25 mouse cellular contexts compared by ENCODE assay signal in the genomic region with DNA sequence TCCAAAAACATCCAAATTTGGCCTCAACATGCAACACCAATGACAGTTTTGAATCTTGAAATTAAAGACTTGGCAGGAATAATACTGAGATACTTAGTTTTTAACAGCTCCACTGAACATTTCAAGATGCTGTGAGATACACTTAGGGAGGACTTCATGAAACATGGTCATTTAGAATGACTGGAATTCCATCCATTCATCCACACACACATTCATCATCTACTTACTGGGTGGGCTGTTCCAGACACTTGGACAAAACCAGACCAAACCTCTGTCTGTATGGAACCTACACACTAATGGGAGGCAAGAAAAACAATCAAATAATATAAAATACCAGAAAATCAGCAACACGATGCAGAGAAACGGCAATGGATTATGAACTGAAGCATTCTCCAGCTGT. TPM values are rescaled to one million over a fixed set of nuclear protein-coding genes. Genes with fewer than 3 reads are reported as not detected.
DNase-seq lines count a peak whose midpoint lies in the region; ATAC-seq and TF ChIP-seq lines count a peak whose summit lies in the region.
"Had no signal": no experiment of that assay in that cellular context is flagged by ENCODE, and none has a peak within 500 bp of the region (broad histone marks: within the 10 kb centered on the region; RNA-seq: fewer than 3 reads in every experiment).

No protein-coding gene starts in this region.

- 0 out of 2 replicates have a peak overlapping the region, but pooled peaks have one; percentile 20 for H3K27ac ChIP-seq in intestine, embryonic 16.5 days (ENCODE audit: low read length)
- no peak overlapping the region for H3K27ac ChIP-seq in intestine, postnatal 0 days (ENCODE audit: low read depth, low read length)
- H3K27ac ChIP-seq in lung, embryonic 14.5 days (ENCODE audit: low read depth): no peak overlapping the region
- no peak overlapping the region for H3K27ac ChIP-seq in stomach, embryonic 15.5 days
- H3K27ac ChIP-seq in stomach, postnatal 0 days (replicated peaks): no peak overlapping the region
- H3K27ac ChIP-seq in stomach, embryonic 16.5 days (ENCODE audit: low read length): peak overlapping the region; percentile 55; the same call in 1 of the 2 replicates
- H3K27ac ChIP-seq: embryonic facial prominence, embryonic 10.5 days; embryonic facial prominence, embryonic 12.5 days; forebrain, embryonic 13.5 days; forebrain, embryonic 15.5 days had no signal

- ATAC-seq in intestine, embryonic 16.5 days: peak; percentile 23; the same call in 1 of the 2 replicates
- no peak for ATAC-seq in intestine, postnatal 0 days
- peak; percentile 48; the same call in 1 of the 2 replicates for ATAC-seq in lung, embryonic 14.5 days (ENCODE audit: insufficient read depth)
- 0 out of 2 replicates have a peak, but pooled peaks have one; percentile 30 for ATAC-seq in stomach, embryonic 15.5 days (ENCODE audit: insufficient read depth, low FRiP score, low read depth)
- no peak for ATAC-seq in stomach, postnatal 0 days (ENCODE audit: low FRiP score, low TSS enrichment)
- ATAC-seq in stomach, embryonic 16.5 days (ENCODE audit: insufficient read depth, low FRiP score): peak; percentile 59; the same call in 1 of the 2 replicates
- ATAC-seq: forebrain, embryonic 13.5 days; forebrain, embryonic 15.5 days had no signal

- no peak overlapping the region for H3K9ac ChIP-seq in intestine, embryonic 16.5 days (ENCODE audit: low read depth, low read length)
- no peak overlapping the region for H3K9ac ChIP-seq in intestine, postnatal 0 days (ENCODE audit: low read depth, low read length)
- H3K9ac ChIP-seq in lung, embryonic 14.5 days: no peak overlapping the region
- no peak overlapping the region for H3K9ac ChIP-seq in stomach, embryonic 15.5 days
- no peak overlapping the region for H3K9ac ChIP-seq in stomach, postnatal 0 days (ENCODE audit: low read length)
- no peak overlapping the region for H3K9ac ChIP-seq in stomach, embryonic 16.5 days (ENCODE audit: low read length)
- H3K9ac ChIP-seq: embryonic facial prominence, embryonic 12.5 days; forebrain, embryonic 13.5 days; forebrain, embryonic 15.5 days had no signal

- TF ChIP-seq POLR2A in lung, adult 2 months (IDR thresholded peaks at IDR 0.05; ENCODE audit: borderline replicate concordance, extremely low read depth, low read depth, low read length): no peak

- no peak for TF ChIP-seq EP300 in stomach, postnatal 0 days (optimal IDR thresholded peaks at IDR 0.05)

- no peaks in the 10 kb centered on the region for H3K27me3 ChIP-seq in intestine, embryonic 16.5 days (replicated peaks; ENCODE audit: control insufficient read depth, insufficient read depth, low read length)
- no peaks in the 10 kb centered on the region for H3K27me3 ChIP-seq in intestine, postnatal 0 days (replicated peaks; ENCODE audit: control insufficient read depth, insufficient read depth, low read length)
- no peaks in the 10 kb centered on the region for H3K27me3 ChIP-seq in lung, embryonic 14.5 days (ENCODE audit: insufficient read depth, low read length)
- H3K27me3 ChIP-seq in stomach, embryonic 15.5 days (replicated peaks): no peaks in the 10 kb centered on the region
- H3K27me3 ChIP-seq in stomach, postnatal 0 days (ENCODE audit: control insufficient read depth, insufficient read depth, low read length): no peaks in the 10 kb centered on the region
- no peaks in the 10 kb centered on the region for H3K27me3 ChIP-seq in stomach, embryonic 16.5 days (ENCODE audit: control insufficient read depth, insufficient read depth, low read length)
- H3K27me3 ChIP-seq: embryonic facial prominence, embryonic 12.5 days; forebrain, embryonic 13.5 days; forebrain, embryonic 15.5 days had no signal

- 65% methylated on average over 2 of the region's 2 CpGs for WGBS in intestine, embryonic 16.5 days
- 66% methylated on average over 2 of the region's 2 CpGs for WGBS in intestine, postnatal 0 days
- WGBS in lung, embryonic 14.5 days: 42% methylated on average over 2 of the region's 2 CpGs
- whole genome bisulfite sequencing in lung, adult 2 months: 77% methylated on average over 2 of the region's 2 CpGs
- 57% methylated on average over 2 of the region's 2 CpGs for WGBS in stomach, embryonic 15.5 days
- 66% methylated on average over 2 of the region's 2 CpGs for WGBS in stomach, postnatal 0 days
- WGBS in stomach, embryonic 16.5 days: 61% methylated on average over 2 of the region's 2 CpGs

- no peak overlapping the region for H3K4me3 ChIP-seq in intestine, embryonic 16.5 days (ENCODE audit: low read length)
- no peak overlapping the region for H3K4me3 ChIP-seq in intestine, postnatal 0 days (ENCODE audit: low read depth, low read length)
- H3K4me3 ChIP-seq in lung, embryonic 14.5 days (ENCODE audit: low read depth, low read length): no peak overlapping the region
- H3K4me3 ChIP-seq in lung, adult 2 months (replicated peaks; ENCODE audit: extremely low read depth, low read depth, low read length): no peak overlapping the region
- H3K4me3 ChIP-seq in stomach, embryonic 15.5 days (replicated peaks): no peak overlapping the region
- H3K4me3 ChIP-seq in stomach, postnatal 0 days (ENCODE audit: low read depth, low read length): no peak overlapping the region
- H3K4me3 ChIP-seq in stomach, embryonic 16.5 days (replicated peaks; ENCODE audit: low read length): no peak overlapping the region
- H3K4me3 ChIP-seq: embryonic facial prominence, embryonic 10.5 days; embryonic facial prominence, embryonic 12.5 days; forebrain, embryonic 13.5 days; forebrain, embryonic 15.5 days had no signal

- no peak overlapping the region for H3K4me2 ChIP-seq in intestine, embryonic 16.5 days (ENCODE audit: low read depth, low read length)
- no peak overlapping the region for H3K4me2 ChIP-seq in intestine, postnatal 0 days (replicated peaks; ENCODE audit: low read depth)
- no peak overlapping the region for H3K4me2 ChIP-seq in lung, embryonic 14.5 days
- H3K4me2 ChIP-seq in stomach, embryonic 15.5 days: no peak overlapping the region
- H3K4me2 ChIP-seq in stomach, postnatal 0 days (replicated peaks; ENCODE audit: low read depth): no peak overlapping the region
- no peak overlapping the region for H3K4me2 ChIP-seq in stomach, embryonic 16.5 days (ENCODE audit: low read depth, low read length)
- H3K4me2 ChIP-seq: embryonic facial prominence, embryonic 12.5 days; forebrain, embryonic 13.5 days; forebrain, embryonic 15.5 days had no signal

- intact Hi-C loops in left cerebral cortex, postnatal 25 days (cut with DNase I): no loop called here

- H3K36me3 ChIP-seq in intestine, embryonic 16.5 days (ENCODE audit: control insufficient read depth, insufficient read depth, low read length): no peaks in the 10 kb centered on the region
- no peaks in the 10 kb centered on the region for H3K36me3 ChIP-seq in intestine, postnatal 0 days (ENCODE audit: control insufficient read depth, insufficient read depth)
- no peaks in the 10 kb centered on the region for H3K36me3 ChIP-seq in lung, embryonic 14.5 days (ENCODE audit: insufficient read depth)
- no peaks in the 10 kb centered on the region for H3K36me3 ChIP-seq in stomach, embryonic 15.5 days
- H3K36me3 ChIP-seq in stomach, postnatal 0 days (ENCODE audit: control insufficient read depth, insufficient read depth, low read length): no peaks in the 10 kb centered on the region
- H3K36me3 ChIP-seq in stomach, embryonic 16.5 days (ENCODE audit: control insufficient read depth, insufficient read depth, low read length): no peaks in the 10 kb centered on the region
- H3K36me3 ChIP-seq: embryonic facial prominence, embryonic 10.5 days; embryonic facial prominence, embryonic 12.5 days; forebrain, embryonic 15.5 days had no signal

- peaks cover 3% of the 10 kb centered on the region; the same call in 1 of the 2 replicates for H3K4me1 ChIP-seq in intestine, embryonic 16.5 days (ENCODE audit: control insufficient read depth, insufficient read depth, low read length)
- H3K4me1 ChIP-seq in intestine, postnatal 0 days (replicated peaks; ENCODE audit: control insufficient read depth, insufficient read depth, low read length): no peaks in the 10 kb centered on the region
- peaks cover 3% of the 10 kb centered on the region; the same call in 1 of the 2 replicates for H3K4me1 ChIP-seq in lung, embryonic 14.5 days (ENCODE audit: insufficient read depth)
- H3K4me1 ChIP-seq in lung, adult 2 months (ENCODE audit: control insufficient read depth, insufficient read depth, low read length): no peaks in the 10 kb centered on the region; the same call in 1 of the 2 replicates
- 0 out of 2 replicates have a peak, but pooled peaks cover 4% of the 10 kb centered on the region for H3K4me1 ChIP-seq in stomach, embryonic 15.5 days
- H3K4me1 ChIP-seq in stomach, postnatal 0 days (replicated peaks; ENCODE audit: control insufficient read depth, insufficient read depth): 0 out of 2 replicates have a peak, but pooled peaks cover 2% of the 10 kb centered on the region
- H3K4me1 ChIP-seq in stomach, embryonic 16.5 days (ENCODE audit: control insufficient read depth, insufficient read depth, low read length): peaks cover 5% of the 10 kb centered on the region; the same call in 1 of the 2 replicates
- H3K4me1 ChIP-seq: forebrain, embryonic 13.5 days had no signal

- no peak for TF ChIP-seq CTCF in intestine, postnatal 0 days (IDR thresholded peaks at IDR 0.05; ENCODE audit: low read depth)
- no peak for TF ChIP-seq CTCF in lung, embryonic 14.5 days (IDR thresholded peaks at IDR 0.05; ENCODE audit: low read depth)
- TF ChIP-seq CTCF in lung, adult 2 months (IDR thresholded peaks at IDR 0.05; ENCODE audit: insufficient read depth, low read length): no peak
- no peak for TF ChIP-seq CTCF in stomach, postnatal 0 days (IDR thresholded peaks at IDR 0.05; ENCODE audit: low read depth)

- peak; percentile 51 for DNase-seq in lung, embryonic 14.5 days
- no peak for DNase-seq in lung, adult 2 months
- DNase-seq in stomach, postnatal 0 days (ENCODE audit: low spot score): no peak
- no peak for DNase-seq in left cerebral cortex, postnatal 25 days (ENCODE audit: low spot score in 2 of 2)
- DNase-seq: adrenal gland, adult 2 months; adrenal gland, postnatal 10 days; adrenal gland, postnatal 25 days; cerebellum, adult 11-12 months; cerebellum, adult 2 months; cerebellum, adult 9-10 months; cerebellum, postnatal 10 days; cerebellum, postnatal 25 days had no signal

- H3K9me3 ChIP-seq in intestine, embryonic 16.5 days (ENCODE audit: control insufficient read depth, low read length): no peaks in the 10 kb centered on the region
- no peaks in the 10 kb centered on the region for H3K9me3 ChIP-seq in intestine, postnatal 0 days (ENCODE audit: control insufficient read depth)
- H3K9me3 ChIP-seq in lung, embryonic 14.5 days (ENCODE audit: low read depth, low read length): no peaks in the 10 kb centered on the region
- H3K9me3 ChIP-seq in stomach, embryonic 15.5 days: no peaks in the 10 kb centered on the region
- no peaks in the 10 kb centered on the region for H3K9me3 ChIP-seq in stomach, postnatal 0 days (ENCODE audit: control insufficient read depth, low read length)
- no peaks in the 10 kb centered on the region for H3K9me3 ChIP-seq in stomach, embryonic 16.5 days (replicated peaks; ENCODE audit: control insufficient read depth, low read length)
- H3K9me3 ChIP-seq: embryonic facial prominence, embryonic 10.5 days; embryonic facial prominence, embryonic 12.5 days; forebrain, embryonic 13.5 days; forebrain, embryonic 15.5 days had no signal

RNA-seq across cellular contexts. Expression of a gene that starts 42.8 kb away (rescaled TPM):
- not detected in 2 replicates for polyA plus RNA-seq in intestine, embryonic 16.5 days (2015; fragmentation: Nextera tagmentation; extraction: Ambion mirVana)
- not detected in 2 replicates for polyA plus RNA-seq in intestine, postnatal 0 days (2015; fragmentation: Nextera tagmentation; extraction: Ambion mirVana)
- polyA plus RNA-seq in lung, embryonic 14.5 days (2014; fragmentation: Nextera tagmentation; extraction: Ambion mirVana): 0.16 TPM in 1 of 2 replicates, not detected in the other
- polyA plus RNA-seq in lung, adult 2 months (2012; rRNA removed): 0.16 and 0.46 TPM in 2 replicates
- 0.08 TPM in 1 of 2 replicates, not detected in the other for polyA plus RNA-seq in stomach, embryonic 15.5 days (2015; fragmentation: Nextera tagmentation; extraction: Ambion mirVana)
- polyA plus RNA-seq in stomach, postnatal 0 days (2015; fragmentation: Nextera tagmentation; extraction: Ambion mirVana): not detected in 2 replicates
- not detected in 2 replicates for polyA plus RNA-seq in stomach, embryonic 16.5 days (2015; fragmentation: Nextera tagmentation; extraction: Ambion mirVana)
- not detected for total RNA-seq in left cerebral cortex, postnatal 25 days (2021)
- total RNA-seq: adrenal gland, adult 2 months; adrenal gland, postnatal 10 days; adrenal gland, postnatal 25 days; ES-E14; MEL had no signal
- polyA plus RNA-seq: adrenal gland, adult 2 months; C2C12; cerebellum, adult 2 months; cortical plate, adult 2 months; embryonic facial prominence, embryonic 10.5 days; embryonic facial prominence, embryonic 12.5 days; forebrain, embryonic 11.5 days; forebrain, embryonic 15.5 days had no signal

RNA-seq across cellular contexts. Expression of a gene that starts 58.6 kb away (rescaled TPM):
- polyA plus RNA-seq in intestine, embryonic 16.5 days (2015; fragmentation: Nextera tagmentation; extraction: Ambion mirVana): 45.4 and 45.8 TPM in 2 replicates
- polyA plus RNA-seq in intestine, postnatal 0 days (2015; fragmentation: Nextera tagmentation; extraction: Ambion mirVana): 39.4 and 43.5 TPM in 2 replicates
- polyA plus RNA-seq in lung, embryonic 14.5 days (2014; fragmentation: Nextera tagmentation; extraction: Ambion mirVana): 46.7 and 54.5 TPM in 2 replicates
- polyA plus RNA-seq in lung, adult 2 months (2012; rRNA removed): 26.5 and 35.7 TPM in 2 replicates
- polyA plus RNA-seq in stomach, embryonic 15.5 days (2015; fragmentation: Nextera tagmentation; extraction: Ambion mirVana): 41.5 and 41.7 TPM in 2 replicates
- polyA plus RNA-seq in stomach, postnatal 0 days (2015; fragmentation: Nextera tagmentation; extraction: Ambion mirVana): 21.0 and 23.0 TPM in 2 replicates
- polyA plus RNA-seq in stomach, embryonic 16.5 days (2015; fragmentation: Nextera tagmentation; extraction: Ambion mirVana): 39.8 and 48.3 TPM in 2 replicates
- total RNA-seq in left cerebral cortex, postnatal 25 days (2021): 100 to 1,000 TPM; 121 to 148 TPM

RNA-seq across cellular contexts. Expression of a gene that starts 58.8 kb away (rescaled TPM):
- 372 and 389 TPM in 2 replicates for polyA plus RNA-seq in intestine, embryonic 16.5 days (2015; fragmentation: Nextera tagmentation; extraction: Ambion mirVana)
- 460 and 468 TPM in 2 replicates for polyA plus RNA-seq in intestine, postnatal 0 days (2015; fragmentation: Nextera tagmentation; extraction: Ambion mirVana)
- polyA plus RNA-seq in lung, embryonic 14.5 days (2014; fragmentation: Nextera tagmentation; extraction: Ambion mirVana): 253 and 271 TPM in 2 replicates
- polyA plus RNA-seq in lung, adult 2 months (2012; rRNA removed): 90.4 and 99.5 TPM in 2 replicates
- polyA plus RNA-seq in stomach, embryonic 15.5 days (2015; fragmentation: Nextera tagmentation; extraction: Ambion mirVana): 326 and 330 TPM in 2 replicates
- 350 and 355 TPM in 2 replicates for polyA plus RNA-seq in stomach, postnatal 0 days (2015; fragmentation: Nextera tagmentation; extraction: Ambion mirVana)
- 355 and 357 TPM in 2 replicates for polyA plus RNA-seq in stomach, embryonic 16.5 days (2015; fragmentation: Nextera tagmentation; extraction: Ambion mirVana)
- total RNA-seq in left cerebral cortex, postnatal 25 days (2021): 100 to 1,000 TPM; 101 to 107 TPM

Comparison
In these comparisons a context has a peak if more than half of its experiments do, and no peak if none do; other contexts are left out.
1. ATAC-seq: peak in intestine, embryonic 16.5 days (single experiment), lung, embryonic 14.5 days (single experiment), stomach, embryonic 15.5 days (single experiment) and stomach, embryonic 16.5 days (single experiment); none in intestine, postnatal 0 days (single experiment) and stomach, postnatal 0 days (single experiment).
2. H3K27ac ChIP-seq: peak in intestine, embryonic 16.5 days (single experiment) and stomach, embryonic 16.5 days (single experiment); none in intestine, postnatal 0 days (single experiment), lung, embryonic 14.5 days (single experiment), stomach, embryonic 15.5 days (single experiment) and stomach, postnatal 0 days (single experiment).